Mouse (Mus musculus) brain, embryonic 14.5 days (tissue): ENCODE measurements around the gene Olfr1510.
"Not testable (repeated sequence)": the region's sequence is repeated elsewhere in the genome, so short reads cannot be mapped to it uniquely, and the experiment has no call there.

Experiments
- CTCF ChIP-seq: fragments of 200-500 bp; IDR thresholded peaks from 2 replicates; pipeline ENCODE4 v1.5.1; 2012; ENCODE audit warnings: inconsistent platforms, mild to moderate bottlenecking, moderate library complexity, borderline replicate concordance; ENCODE audit not compliant: insufficient read depth, insufficient read length; ENCODE audit errors: extremely low read depth
- POLR2A ChIP-seq: fragments of 200-500 bp; IDR thresholded peaks from 2 replicates; pipeline ENCODE4 v1.6.1; 2012; ENCODE audit warnings: mild to moderate bottlenecking, inconsistent platforms, borderline replicate concordance; ENCODE audit not compliant: poor library complexity, insufficient read depth, insufficient read length, severe bottlenecking; ENCODE audit errors: extremely low read depth

GRCm38 (mm10) chr14:52390084-52390848 lies 23.9 kb downstream of the Olfr1510 start:
- TF ChIP-seq CTCF, POLR2A: not testable (repeated sequence)
